Mouse (Mus musculus): ENCODE measurements around the gene Exph5. TPM values are rescaled to one million over a fixed set of nuclear protein-coding genes. Genes with fewer than 3 reads are reported as not detected.

The Exph5 gene
- polyA plus RNA-seq, 1 experiment, result 25.2 TPM

DNA sequence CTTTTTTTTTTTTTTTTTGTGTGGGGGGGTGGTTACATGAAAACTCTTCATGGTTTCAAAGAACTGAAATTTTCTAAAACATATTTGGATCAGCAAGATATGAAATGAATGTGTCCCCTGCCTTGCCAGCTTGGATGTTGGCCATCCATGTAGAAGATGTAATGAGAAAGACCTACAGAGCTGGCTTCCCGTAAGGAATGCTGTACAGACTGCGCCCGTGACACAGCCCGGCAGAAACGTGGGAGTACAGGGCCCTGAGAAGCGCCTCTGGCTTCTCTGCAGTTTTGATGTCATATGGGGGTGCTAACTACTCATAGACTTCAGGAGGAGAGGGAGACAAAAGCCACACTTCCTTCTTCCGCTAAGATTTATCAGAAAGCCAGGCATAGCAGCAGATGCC, 38.1 kb downstream of the Exph5 start:
- peak in 1 of 2 experiments; percentile 51 for DNase-seq
- 26% methylated on average over 7 of the region's 7 CpGs for WGBS
- TF ChIP-seq CTCF (IDR thresholded peaks at IDR 0.05; ENCODE audit: borderline replicate concordance, insufficient read depth, low read depth, low read length), result no peak
- Histone ChIP-seq H3K4me3 (replicated peaks; ENCODE audit: insufficient read depth, low read depth, low read length) (peak overlapping the region; percentile 27), H3K27ac (ENCODE audit: insufficient read depth, low read length) (peak overlapping the region; percentile 64), H3K27me3 (ENCODE audit: control insufficient read depth, insufficient read depth, low read length) (no peaks in the 10 kb centered on the region), H3K4me1 (ENCODE audit: control insufficient read depth, insufficient read depth, low read length) (no peaks in the 10 kb centered on the region)

- H3K27me3 ChIP-seq (ENCODE audit: control insufficient read depth, insufficient read depth, low read length), result no peaks in the 10 kb centered on the region
- TF ChIP-seq POLR2A (IDR thresholded peaks at IDR 0.05; ENCODE audit: borderline replicate concordance, insufficient read depth, low read length), result no peak
- no peak for TF ChIP-seq CTCF (IDR thresholded peaks at IDR 0.05; ENCODE audit: borderline replicate concordance, insufficient read depth, low read depth, low read length)
- H3K27ac ChIP-seq (ENCODE audit: insufficient read depth, low read length), result peak overlapping the region; percentile 98
- no peaks in the 10 kb centered on the region for H3K4me1 ChIP-seq (ENCODE audit: control insufficient read depth, insufficient read depth, low read length)
- WGBS, result 5% methylated on average over 17 of the region's 17 CpGs
- H3K4me3 ChIP-seq (replicated peaks; ENCODE audit: insufficient read depth, low read depth, low read length), result peak overlapping the region; percentile 96
- peak; percentile 53 to 56 for DNase-seq
Observed at GRCm38 (mm10) chr9:53340328-53340916, 39.0 kb downstream of the Exph5 start.

DNA sequence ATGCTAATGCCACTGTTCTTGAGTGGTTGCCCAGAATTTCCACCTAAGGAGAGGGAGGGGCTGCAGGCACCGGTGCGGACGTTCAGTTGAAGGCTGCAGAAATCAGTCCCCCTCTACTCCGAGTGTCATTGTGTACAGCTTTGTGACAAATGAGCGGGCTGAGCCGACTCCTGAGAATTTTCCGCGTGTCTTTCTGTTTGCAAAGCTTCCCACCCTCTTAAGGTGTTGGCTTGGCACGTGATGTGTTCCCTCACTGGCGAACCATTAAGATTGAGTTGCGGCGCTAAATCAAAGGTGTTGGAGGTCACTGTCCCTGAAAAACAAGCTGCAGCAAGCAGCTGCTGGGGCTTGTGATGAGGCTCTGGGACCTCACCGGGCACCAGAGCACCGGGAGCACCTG, 39.5 kb downstream of the Exph5 start:
- no peaks in the 10 kb centered on the region for H3K4me1 ChIP-seq (ENCODE audit: control insufficient read depth, insufficient read depth, low read length)
- H3K27ac ChIP-seq (ENCODE audit: insufficient read depth, low read length), result peak overlapping the region; percentile 98
- DNase-seq, result peak; percentile 80 to 83

DNA sequence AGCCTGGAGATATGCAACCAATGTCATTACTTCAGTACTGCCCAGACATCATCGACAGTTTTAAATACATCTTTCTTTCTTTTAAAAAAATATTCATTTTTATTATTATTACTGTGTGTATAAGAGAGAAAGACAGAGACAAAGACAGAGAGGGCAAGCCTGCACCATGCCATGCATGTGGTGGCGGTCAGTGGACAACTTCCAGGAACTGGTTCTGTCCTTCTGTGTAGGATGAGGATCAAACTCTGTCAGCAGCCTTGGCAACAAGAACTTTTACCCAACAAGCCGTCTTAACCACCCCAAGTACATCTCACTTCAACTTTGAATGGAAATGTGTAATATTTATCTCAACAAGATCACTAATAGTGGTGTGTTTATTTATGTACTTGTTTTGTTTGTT, 40.5 kb downstream of the Exph5 start:
- 10% methylated on average over 3 of the region's 3 CpGs for WGBS
- peak; percentile 66 to 76 for DNase-seq
- H3K4me3 ChIP-seq (replicated peaks; ENCODE audit: insufficient read depth, low read depth, low read length), result peak overlapping the region; percentile 96
- peak; percentile 30; the same call in 1 of the 2 replicates for TF ChIP-seq POLR2A (IDR thresholded peaks at IDR 0.05; ENCODE audit: borderline replicate concordance, insufficient read depth, low read length)
- TF ChIP-seq CTCF (IDR thresholded peaks at IDR 0.05; ENCODE audit: borderline replicate concordance, insufficient read depth, low read depth, low read length), result no peak
- no peaks in the 10 kb centered on the region for H3K27me3 ChIP-seq (ENCODE audit: control insufficient read depth, insufficient read depth, low read length)
- H3K4me1 ChIP-seq (ENCODE audit: control insufficient read depth, insufficient read depth, low read length), result peaks cover 2% of the 10 kb centered on the region; the same call in 1 of the 2 replicates
- peak overlapping the region; percentile 79; the same call in 1 of the 2 replicates for H3K27ac ChIP-seq (ENCODE audit: insufficient read depth, low read length)

More for the DNA sequence above, 39.5 kb downstream of the Exph5 start:
- WGBS, result 5% methylated on average over 14 of the region's 14 CpGs
- TF ChIP-seq POLR2A (IDR thresholded peaks at IDR 0.05; ENCODE audit: borderline replicate concordance, insufficient read depth, low read length) (peak; percentile 66; the same call in 1 of the 2 replicates), CTCF (IDR thresholded peaks at IDR 0.05; ENCODE audit: borderline replicate concordance, insufficient read depth, low read depth, low read length) (no peak)
- Histone ChIP-seq H3K4me3 (replicated peaks; ENCODE audit: insufficient read depth, low read depth, low read length) (peak overlapping the region; percentile 96), H3K27me3 (ENCODE audit: control insufficient read depth, insufficient read depth, low read length) (no peaks in the 10 kb centered on the region)

GRCm38 (mm10) chr9:53344646-53345432, 43.4 kb downstream of the Exph5 start:
- 14% methylated on average over 9 of the region's 9 CpGs for WGBS
- TF ChIP-seq CTCF (IDR thresholded peaks at IDR 0.05; ENCODE audit: borderline replicate concordance, insufficient read depth, low read depth, low read length) (no peak), POLR2A (IDR thresholded peaks at IDR 0.05; ENCODE audit: borderline replicate concordance, insufficient read depth, low read length) (peak; percentile 69; the same call in 1 of the 2 replicates)
- peak; percentile 87 to 96 for DNase-seq

DNA sequence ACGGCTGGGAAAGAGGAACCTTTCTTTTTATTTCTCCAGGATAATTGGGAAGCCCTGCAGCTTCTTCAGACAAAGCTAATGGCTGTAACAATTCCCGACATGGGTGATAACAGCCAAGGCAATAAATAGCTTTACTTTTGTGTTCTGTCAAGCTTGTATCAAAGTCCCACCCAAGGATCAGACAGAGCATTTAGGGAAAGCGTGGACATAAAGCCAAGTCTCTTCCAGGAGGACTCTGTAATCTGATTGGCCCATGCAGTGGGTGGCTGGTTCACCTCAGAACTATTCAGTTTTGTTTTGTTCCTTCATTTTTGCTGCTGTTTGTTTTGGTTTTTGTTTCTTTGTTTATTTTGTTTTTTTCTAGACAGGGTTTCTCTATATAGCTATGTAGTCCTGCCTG, 44.3 kb downstream of the Exph5 start:
- H3K4me3 ChIP-seq (replicated peaks; ENCODE audit: insufficient read depth, low read depth, low read length), result peak overlapping the region; percentile 15
- no peaks in the 10 kb centered on the region for H3K27me3 ChIP-seq (ENCODE audit: control insufficient read depth, insufficient read depth, low read length)
- peaks cover 23% of the 10 kb centered on the region for H3K4me1 ChIP-seq (ENCODE audit: control insufficient read depth, insufficient read depth, low read length)
- peak; percentile 31 to 52 for DNase-seq
- 6% methylated on average over 3 of the region's 3 CpGs for WGBS
- TF ChIP-seq CTCF (IDR thresholded peaks at IDR 0.05; ENCODE audit: borderline replicate concordance, insufficient read depth, low read depth, low read length), result no peak
- no peak for TF ChIP-seq POLR2A (IDR thresholded peaks at IDR 0.05; ENCODE audit: borderline replicate concordance, insufficient read depth, low read length)
- peak overlapping the region; percentile 90; the same call in 1 of the 2 replicates for H3K27ac ChIP-seq (ENCODE audit: insufficient read depth, low read length)

More at GRCm38 (mm10) chr9:53344646-53345432, 43.4 kb downstream of the Exph5 start:
- Histone ChIP-seq H3K4me3 (replicated peaks; ENCODE audit: insufficient read depth, low read depth, low read length) (peak overlapping the region; percentile 96), H3K4me1 (ENCODE audit: control insufficient read depth, insufficient read depth, low read length) (peaks cover 22% of the 10 kb centered on the region), H3K27ac (ENCODE audit: insufficient read depth, low read length) (peak overlapping the region; percentile 97), H3K27me3 (ENCODE audit: control insufficient read depth, insufficient read depth, low read length) (no peaks in the 10 kb centered on the region)

- peak in 1 of 2 experiments; percentile 25 for DNase-seq
- H3K27ac ChIP-seq (ENCODE audit: insufficient read depth, low read length), result peak overlapping the region; percentile 90; the same call in 1 of the 2 replicates
- TF ChIP-seq CTCF (IDR thresholded peaks at IDR 0.05; ENCODE audit: borderline replicate concordance, insufficient read depth, low read depth, low read length), result no peak
- no peak for TF ChIP-seq POLR2A (IDR thresholded peaks at IDR 0.05; ENCODE audit: borderline replicate concordance, insufficient read depth, low read length)
- H3K4me1 ChIP-seq (ENCODE audit: control insufficient read depth, insufficient read depth, low read length), result peaks cover 23% of the 10 kb centered on the region
- H3K4me3 ChIP-seq (replicated peaks; ENCODE audit: insufficient read depth, low read depth, low read length), result no peak overlapping the region
- 14% methylated on average over 6 of the region's 6 CpGs for WGBS
- H3K27me3 ChIP-seq (ENCODE audit: control insufficient read depth, insufficient read depth, low read length), result no peaks in the 10 kb centered on the region
Observed at GRCm38 (mm10) chr9:53346402-53346801, 44.9 kb downstream of the Exph5 start.

Data from cerebellum, adult 2 months (tissue).